Mouse (Mus musculus) spleen, embryonic (tissue): ENCODE results near the gene Tbc1d20.

Source experiments
- CTCF ChIA-PET: fragments of 350-600 bp; sonication (Branson Sonifier 250); formaldehyde crosslinking; loops from one replicate; lab custom pipeline; 2022; lab: Charles Lee

The Tbc1d20 gene

GRCm38 (mm10) chr2:152326157-152326556 lies 32.5 kb downstream of the Tbc1d20 start:
- CTCF ChIA-PET = no interaction called here

GRCm38 (mm10) chr2:152326654-152327053 lies 33.0 kb downstream of the Tbc1d20 start:
- CTCF ChIA-PET = no interaction called here

GRCm38 (mm10) chr2:152327980-152328379 lies 34.4 kb downstream of the Tbc1d20 start:
- CTCF ChIA-PET = interaction anchor here (0.7 kb wide), 1 partner anchor 9 kb away, joined by 3 read pairs; no protein-coding TSS in a partner anchor

- CTCF ChIA-PET = no interaction called here
Measured at GRCm38 (mm10) chr2:152330858-152331423, 37.3 kb downstream of the Tbc1d20 start.

GRCm38 (mm10) chr2:152332101-152332825 lies 38.6 kb downstream of the Tbc1d20 start, which contains the start of gene Rbck1:
Gene Rbck1, minus strand, starts transcription at chr2:152332653.
- CTCF ChIA-PET = no interaction called here

- CTCF ChIA-PET = interaction anchor here (0.6 kb wide), 1 partner anchor 16 kb away, joined by 5 read pairs; no protein-coding TSS in a partner anchor
Measured at GRCm38 (mm10) chr2:152333345-152334006, 39.8 kb downstream of the Tbc1d20 start.

- CTCF ChIA-PET = interaction anchor here (0.7 kb wide), 1 partner anchor 231 kb away, joined by 5 read pairs; no protein-coding TSS in a partner anchor
Measured at GRCm38 (mm10) chr2:152335289-152335820, 41.7 kb downstream of the Tbc1d20 start.

GRCm38 (mm10) chr2:152336856-152337255 lies 43.2 kb downstream of the Tbc1d20 start:
- CTCF ChIA-PET = no interaction called here

GRCm38 (mm10) chr2:152337591-152338212 lies 44.1 kb downstream of the Tbc1d20 start:
- CTCF ChIA-PET = no interaction called here

- CTCF ChIA-PET = no interaction called here
Measured at GRCm38 (mm10) chr2:152338319-152338718, 44.7 kb downstream of the Tbc1d20 start.

GRCm38 (mm10) chr2:152339631-152340179 lies 46.1 kb downstream of the Tbc1d20 start:
- CTCF ChIA-PET = no interaction called here

- CTCF ChIA-PET = interaction anchor here (0.6 to 0.7 kb wide), 4 partner anchors 34 to 279 kb away, joined by 3 to 11 read pairs (median 7); partner anchors contain the start of gene Defb25
Measured at GRCm38 (mm10) chr2:152343329-152344213, 49.9 kb downstream of the Tbc1d20 start, which contains the start of gene Trib3. Gene Trib3, minus strand, starts transcription at chr2:152344032.

GRCm38 (mm10) chr2:152344361-152344760 lies 50.7 kb downstream of the Tbc1d20 start:
- CTCF ChIA-PET = no interaction called here

- CTCF ChIA-PET = no interaction called here
Measured at GRCm38 (mm10) chr2:152344909-152345308, 51.3 kb downstream of the Tbc1d20 start.

GRCm38 (mm10) chr2:152345393-152345792 lies 51.8 kb downstream of the Tbc1d20 start:
- CTCF ChIA-PET = no interaction called here

GRCm38 (mm10) chr2:152346776-152347465 lies 53.3 kb downstream of the Tbc1d20 start:
- CTCF ChIA-PET = interaction anchor here (0.7 kb wide), 1 partner anchor 13 kb away, joined by 4 read pairs; no protein-coding TSS in a partner anchor

GRCm38 (mm10) chr2:152347722-152348121 lies 54.1 kb downstream of the Tbc1d20 start:
- CTCF ChIA-PET = no interaction called here

GRCm38 (mm10) chr2:152349205-152349604 lies 55.6 kb downstream of the Tbc1d20 start:
- CTCF ChIA-PET = interaction anchor here (0.6 kb wide), 1 partner anchor 15 kb away, joined by 5 read pairs; no protein-coding TSS in a partner anchor

GRCm38 (mm10) chr2:152349842-152350540 lies 56.4 kb downstream of the Tbc1d20 start:
- CTCF ChIA-PET = interaction anchor here (0.6 kb wide), 2 partner anchors 16 to 38 kb away, joined by 3 to 5 read pairs; no protein-coding TSS in a partner anchor
